Mouse (Mus musculus) limb, embryonic 11.5 days (tissue): ENCODE data around the gene Tpx2. TPM values are rescaled to one million over a fixed set of nuclear protein-coding genes. Genes with fewer than 3 reads are reported as not detected.

Experiments used
- ATAC-seq: fragments of 200-750 bp; cut with Nextera tagmentation; 2 replicates; pipeline ENCODE4 v1.8.0; 2017; ENCODE audit warnings: low read depth; ENCODE audit not compliant: insufficient number of reproducible peaks, low FRiP score, low TSS enrichment
- DNase-seq: peaks from one replicate; pipeline ENCODE4 v3.0.0-alpha.2; 2015; ENCODE audit warnings: low spot score
- H3K27ac ChIP-seq: fragments of 300-500 bp; sonication (generic); replicated peaks from 2 replicates; pipeline ENCODE4 v1.5.1; 2014; ENCODE audit warnings: low read depth, mild to moderate bottlenecking, low read length
- H3K27me3 ChIP-seq: fragments of 300-500 bp; sonication (generic); 2 replicates; pipeline ENCODE4 v1.6.1; 2014; ENCODE audit warnings: mild to moderate bottlenecking, low read length, mixed read lengths; ENCODE audit not compliant: control insufficient read depth, insufficient read depth
- H3K36me3 ChIP-seq: fragments of 300-500 bp; sonication (generic); 2 replicates; pipeline ENCODE4 v1.6.1; 2014; ENCODE audit warnings: mild to moderate bottlenecking, low read length, moderate library complexity, mixed read lengths; ENCODE audit not compliant: control insufficient read depth, insufficient read depth
- H3K4me1 ChIP-seq: fragments of 300-500 bp; sonication (generic); 2 replicates; pipeline ENCODE4 v1.6.1; 2014; ENCODE audit warnings: low read length, mixed read lengths; ENCODE audit not compliant: control insufficient read depth, insufficient read depth
- H3K4me2 ChIP-seq: fragments of 300-500 bp; sonication (generic); 2 replicates; pipeline ENCODE4 v1.6.1; 2014; ENCODE audit warnings: low read depth, mild to moderate bottlenecking, moderate library complexity; ENCODE audit not compliant: severe bottlenecking
- H3K4me3 ChIP-seq: fragments of 300-500 bp; sonication (generic); 2 replicates; pipeline ENCODE4 v1.5.1; 2014; ENCODE audit warnings: low read depth, low read length
- H3K9ac ChIP-seq: fragments of 300-500 bp; sonication (generic); 2 replicates; pipeline ENCODE4 v1.6.1; 2014; ENCODE audit warnings: mild to moderate bottlenecking, low read length
- H3K9me3 ChIP-seq: fragments of 300-500 bp; sonication (generic); 2 replicates; pipeline ENCODE4 v1.6.1; 2016; ENCODE audit warnings: low read length; ENCODE audit not compliant: control insufficient read depth
- WGBS: fragments of 180-500 bp; shearing (Covaris S2); extraction: QIAGEN DNeasy Blood & Tissue Kit; methylation state at CpG from one replicate; pipeline ENCODE4 v1.1.7; 2014; 5-methylcytosine and 5-hydroxymethylcytosine counted together
- polyA plus RNA-seq: library from polyadenylated mRNA; unstranded; fragments of >200 nt; fragmentation: Nextera tagmentation; extraction: Ambion mirVana; gene quantifications from 2 replicates; pipeline ENCODE4 v1.2.1, GENCODE M21; 2014

Gene Tpx2
- polyA plus RNA-seq, 1 experiment from 2014 or later: 172 TPM

DNA sequence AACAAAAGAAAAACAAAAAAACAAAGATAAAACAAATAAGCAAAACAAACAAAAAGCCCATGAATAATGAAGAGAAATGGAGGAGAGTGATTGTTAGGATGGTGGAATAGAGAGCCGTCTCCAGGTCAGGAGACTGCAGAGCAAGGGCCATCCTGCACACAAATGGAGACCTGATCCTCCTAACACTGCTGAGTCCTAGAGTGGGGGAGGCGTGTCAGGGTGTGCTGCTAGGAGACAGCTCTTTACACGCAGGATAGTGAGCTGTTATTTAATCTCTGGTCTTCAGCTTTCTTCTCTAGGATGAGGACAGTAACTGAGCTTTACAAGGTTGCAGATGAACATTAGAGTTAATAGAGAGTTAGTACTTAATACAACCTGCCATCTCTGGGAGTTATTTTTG is 14.9 kb downstream of the Tpx2 start:
- DNase-seq: no peak
- H3K9me3 ChIP-seq: no peaks in the 10 kb centered on the region
- H3K9ac ChIP-seq: no peak overlapping the region
- H3K27me3 ChIP-seq: no peaks in the 10 kb centered on the region
- H3K4me3 ChIP-seq: no peak overlapping the region
- no peak overlapping the region for H3K4me2 ChIP-seq
- H3K36me3 ChIP-seq: peaks cover 12% of the 10 kb centered on the region
- no peak for ATAC-seq
- no peaks in the 10 kb centered on the region for H3K4me1 ChIP-seq
- WGBS: 91% methylated on average over 3 of the region's 3 CpGs
- no peak overlapping the region for H3K27ac ChIP-seq

DNA sequence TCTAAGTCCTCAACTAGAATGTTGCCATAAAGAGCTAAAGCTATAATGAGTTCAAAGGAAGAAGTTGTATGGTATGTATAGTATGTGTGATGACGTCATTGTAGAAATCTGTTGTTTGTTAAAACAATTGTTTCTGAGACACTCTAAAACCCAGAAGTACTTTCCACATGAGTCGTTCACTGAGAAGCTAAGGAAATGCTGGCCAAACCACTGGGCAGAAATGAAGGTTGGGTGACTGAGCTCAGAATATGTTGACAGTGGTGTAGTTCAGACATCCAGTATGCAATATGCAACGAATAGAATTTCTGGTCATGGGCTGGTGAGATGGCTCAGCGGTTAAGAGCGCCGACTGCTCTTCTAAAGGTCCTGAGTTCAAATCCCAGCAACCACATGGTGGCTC is 15.6 kb downstream of the Tpx2 start:
- no peak overlapping the region for H3K4me3 ChIP-seq
- no peak overlapping the region for H3K9ac ChIP-seq
- H3K4me1 ChIP-seq: no peaks in the 10 kb centered on the region
- H3K27ac ChIP-seq: no peak overlapping the region
- no peak for DNase-seq
- 94% methylated on average over 6 of the region's 6 CpGs for WGBS
- H3K4me2 ChIP-seq: no peak overlapping the region
- ATAC-seq: no peak
- H3K9me3 ChIP-seq: no peaks in the 10 kb centered on the region
- peaks cover 10% of the 10 kb centered on the region for H3K36me3 ChIP-seq
- H3K27me3 ChIP-seq: no peaks in the 10 kb centered on the region

DNA sequence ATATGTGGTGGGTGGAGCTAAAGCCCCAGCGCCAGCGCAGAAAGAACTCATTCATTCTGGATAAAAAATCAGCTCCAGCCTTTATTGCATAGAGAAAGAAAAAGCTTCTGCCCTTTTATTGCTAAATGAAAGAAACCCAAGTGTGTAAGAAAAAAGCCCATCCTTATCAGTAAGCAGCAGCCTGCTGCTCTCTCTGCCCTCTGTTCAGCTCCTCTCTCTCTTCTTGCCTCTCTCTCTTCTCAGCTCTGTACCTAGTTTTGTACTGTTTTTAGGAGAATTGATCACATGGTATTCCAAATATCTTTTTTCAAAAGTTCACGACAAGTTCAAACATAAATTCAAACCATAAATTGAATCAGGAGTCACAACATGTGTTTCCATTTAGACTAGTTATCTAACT is 30.5 kb downstream of the Tpx2 start:
- no peak for ATAC-seq
- no peak for DNase-seq
- Histone ChIP-seq H3K4me3 (no peak overlapping the region), H3K36me3 (peaks cover 33% of the 10 kb centered on the region), H3K4me1 (no peaks in the 10 kb centered on the region), H3K27ac (no peak overlapping the region), H3K9ac (no peak overlapping the region), H3K27me3 (no peaks in the 10 kb centered on the region), H3K9me3 (no peaks in the 10 kb centered on the region), H3K4me2 (no peak overlapping the region)
- WGBS: 80% methylated on average over 3 of the region's 3 CpGs

DNA sequence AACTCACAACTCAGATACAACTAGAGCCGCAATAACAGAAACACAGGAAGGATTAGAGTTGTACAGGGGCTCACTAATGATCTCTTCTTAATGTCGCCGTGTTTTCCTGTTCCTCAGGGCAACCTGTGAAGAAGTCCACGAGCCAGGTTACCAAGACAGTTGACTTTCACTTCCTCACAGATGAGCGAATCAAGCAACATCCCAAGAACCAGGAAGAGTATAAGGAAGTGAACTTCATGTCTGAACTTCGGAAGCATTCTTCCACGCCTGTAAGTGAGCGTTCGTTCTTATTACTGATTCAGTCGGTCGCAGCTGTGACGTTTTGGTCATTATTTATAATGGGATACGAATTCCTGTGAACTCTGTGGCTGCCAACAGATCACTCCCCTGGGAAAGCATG is 33.1 kb downstream of the Tpx2 start:
- Histone ChIP-seq H3K4me1 (no peaks in the 10 kb centered on the region), H3K9ac (no peak overlapping the region), H3K4me2 (no peak overlapping the region), H3K9me3 (no peaks in the 10 kb centered on the region), H3K27me3 (no peaks in the 10 kb centered on the region), H3K36me3 (peaks cover 39% of the 10 kb centered on the region), H3K27ac (no peak overlapping the region), H3K4me3 (no peak overlapping the region)
- WGBS: 90% methylated on average over 13 of the region's 13 CpGs
- DNase-seq (no peak), ATAC-seq (no peak)

- Histone ChIP-seq H3K9me3 (no peaks in the 10 kb centered on the region), H3K4me2 (no peak overlapping the region), H3K4me3 (no peak overlapping the region), H3K4me1 (no peaks in the 10 kb centered on the region), H3K27me3 (no peaks in the 10 kb centered on the region), H3K27ac (no peak overlapping the region), H3K9ac (no peak overlapping the region), H3K36me3 (peaks cover 48% of the 10 kb centered on the region)
- 91% methylated on average over 6 of the region's 6 CpGs for WGBS
- DNase-seq (no peak), ATAC-seq (no peak)
Measured at GRCm38 (mm10) chr2:152884101-152884645, 36.4 kb downstream of the Tpx2 start.

GRCm38 (mm10) chr2:152887230-152887629 is 39.5 kb downstream of the Tpx2 start:
- H3K9me3 ChIP-seq: no peaks in the 10 kb centered on the region
- H3K4me3 ChIP-seq: no peak overlapping the region
- no peak overlapping the region for H3K9ac ChIP-seq
- no peak overlapping the region for H3K4me2 ChIP-seq
- WGBS: 94% methylated on average over 3 of the region's 3 CpGs
- H3K27me3 ChIP-seq: no peaks in the 10 kb centered on the region
- DNase-seq: no peak
- H3K36me3 ChIP-seq: peaks cover 39% of the 10 kb centered on the region
- ATAC-seq: no peak
- H3K27ac ChIP-seq: no peak overlapping the region
- H3K4me1 ChIP-seq: no peaks in the 10 kb centered on the region

GRCm38 (mm10) chr2:152888774-152889173 is 41.0 kb downstream of the Tpx2 start:
- no peak overlapping the region for H3K27ac ChIP-seq
- WGBS: 94% methylated on average over 5 of the region's 5 CpGs
- no peak overlapping the region for H3K4me2 ChIP-seq
- no peak for ATAC-seq
- no peak overlapping the region for H3K4me3 ChIP-seq
- no peaks in the 10 kb centered on the region for H3K4me1 ChIP-seq
- H3K27me3 ChIP-seq: no peaks in the 10 kb centered on the region
- H3K9me3 ChIP-seq: no peaks in the 10 kb centered on the region
- no peak overlapping the region for H3K9ac ChIP-seq
- DNase-seq: no peak
- H3K36me3 ChIP-seq: peaks cover 51% of the 10 kb centered on the region

DNA sequence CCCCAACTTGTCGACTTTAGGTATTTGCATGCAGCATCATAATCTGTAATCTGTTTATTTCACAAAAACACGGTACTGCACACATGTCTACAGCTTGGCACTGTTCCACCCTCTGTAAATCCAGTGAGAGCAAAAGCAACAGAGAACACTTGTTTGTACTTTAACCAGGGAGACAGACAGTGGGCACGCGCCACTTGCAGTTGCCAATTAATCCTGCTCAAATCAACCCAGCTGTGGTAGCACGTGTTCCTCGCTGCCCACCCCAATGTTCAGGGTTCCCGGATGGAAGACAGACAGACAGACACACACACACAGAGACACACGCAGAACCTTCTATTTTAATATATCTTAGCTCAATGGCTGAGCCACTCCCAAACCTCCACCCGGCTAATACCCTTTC is 48.1 kb downstream of the Tpx2 start:
- H3K36me3 ChIP-seq: peaks cover 27% of the 10 kb centered on the region
- no peak overlapping the region for H3K4me3 ChIP-seq
- 95% methylated on average over 9 of the region's 9 CpGs for WGBS
- no peak overlapping the region for H3K27ac ChIP-seq
- H3K27me3 ChIP-seq: no peaks in the 10 kb centered on the region
- ATAC-seq (no peak), DNase-seq (no peak)
- no peaks in the 10 kb centered on the region for H3K9me3 ChIP-seq
- H3K4me1 ChIP-seq: no peaks in the 10 kb centered on the region
- no peak overlapping the region for H3K9ac ChIP-seq
- H3K4me2 ChIP-seq: no peak overlapping the region

DNA sequence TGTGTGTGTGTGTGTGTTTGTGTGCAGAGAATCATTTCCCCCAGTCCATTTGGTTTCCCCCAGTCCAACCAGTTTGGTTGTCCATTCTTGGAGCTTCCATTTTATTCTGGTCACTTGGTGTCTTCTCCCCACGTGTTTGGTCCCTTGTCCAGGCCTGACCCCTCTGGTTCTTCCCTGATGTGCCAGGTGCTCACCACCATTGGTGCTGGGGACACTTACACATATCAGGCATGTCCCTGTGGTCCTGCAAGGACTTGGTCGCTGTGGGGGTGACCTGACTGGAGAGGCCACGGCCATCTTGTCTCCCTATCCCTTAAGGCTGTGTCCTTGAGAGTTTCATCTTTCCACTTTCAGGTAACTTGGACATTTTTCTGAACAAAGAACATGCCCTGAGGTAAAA is 49.2 kb downstream of the Tpx2 start:
- Histone ChIP-seq H3K27me3 (no peaks in the 10 kb centered on the region), H3K27ac (no peak overlapping the region), H3K36me3 (peaks cover 27% of the 10 kb centered on the region), H3K4me1 (no peaks in the 10 kb centered on the region), H3K4me2 (no peak overlapping the region), H3K9me3 (no peaks in the 10 kb centered on the region), H3K9ac (no peak overlapping the region), H3K4me3 (no peak overlapping the region)
- WGBS: 86% methylated on average over 3 of the region's 3 CpGs
- DNase-seq (no peak), ATAC-seq (no peak)
